Mouse (Mus musculus) frontal cortex, adult (tissue): ENCODE data around the gene Tbc1d9.
A peak's percentile ranks its signal among the peaks of the same experiment; 100 is the strongest.

Experiments
- ATAC-seq: cut with Nextera tagmentation; 2 replicates; pipeline ENCODE4 v1.9.2; 2017; ENCODE audit warnings: mild to moderate bottlenecking, moderate library complexity, mixed read lengths; ENCODE audit not compliant: low TSS enrichment

Tbc1d9 gene

GRCm38 (mm10) chr8:83178228-83178742 lies 13.1 kb downstream of the Tbc1d9 start:
- ATAC-seq = no peak

DNA sequence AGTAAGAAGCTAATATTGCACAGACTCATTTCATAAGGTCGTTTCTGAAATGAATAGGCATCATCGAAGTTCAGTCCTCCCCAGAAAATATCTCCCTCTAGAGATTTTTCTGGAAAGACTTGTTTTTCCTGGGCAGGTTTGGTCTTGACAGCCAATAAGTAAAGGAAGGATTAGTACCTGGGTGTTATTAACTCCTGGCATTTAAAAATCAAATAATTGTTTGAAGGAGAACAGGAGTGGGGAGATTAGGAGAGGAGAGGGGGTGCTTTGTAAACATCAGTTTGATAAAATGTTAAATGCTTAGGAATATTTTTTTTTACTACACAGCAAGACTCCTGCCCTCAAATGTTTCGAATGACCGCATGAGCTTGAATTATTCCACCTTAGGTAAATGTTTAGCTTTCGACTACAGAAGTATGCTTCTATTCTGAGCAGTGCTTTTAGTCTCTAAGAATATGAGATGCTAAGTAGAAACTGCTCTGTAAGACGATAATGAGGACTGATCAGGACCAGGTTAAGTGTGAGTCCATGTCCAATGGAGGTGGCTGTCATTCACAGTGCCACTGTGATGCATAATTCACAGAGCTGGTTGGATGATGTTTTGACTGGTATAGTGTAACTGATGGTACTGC lies 16.8 kb downstream of the Tbc1d9 start:
- no peak for ATAC-seq

DNA sequence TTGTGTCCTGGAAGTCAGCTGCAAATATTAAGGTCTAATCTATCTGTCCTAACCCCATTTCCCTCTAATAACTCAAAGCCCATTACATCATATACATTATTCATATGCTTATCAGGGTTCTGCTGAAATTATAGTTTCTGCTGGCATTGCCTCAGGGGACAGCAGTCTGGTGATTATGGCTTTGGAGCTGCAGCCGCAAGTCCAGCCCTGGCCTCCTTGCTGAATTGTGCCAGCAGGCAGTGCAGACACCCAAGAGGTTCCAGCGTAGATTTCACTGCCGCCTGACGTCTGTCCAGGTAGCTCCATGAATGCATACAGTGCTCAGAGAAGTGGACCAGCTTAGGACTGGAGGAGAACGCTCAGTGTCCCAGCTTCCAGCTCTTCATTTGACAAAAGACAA lies 17.6 kb downstream of the Tbc1d9 start:
- no peak for ATAC-seq

DNA sequence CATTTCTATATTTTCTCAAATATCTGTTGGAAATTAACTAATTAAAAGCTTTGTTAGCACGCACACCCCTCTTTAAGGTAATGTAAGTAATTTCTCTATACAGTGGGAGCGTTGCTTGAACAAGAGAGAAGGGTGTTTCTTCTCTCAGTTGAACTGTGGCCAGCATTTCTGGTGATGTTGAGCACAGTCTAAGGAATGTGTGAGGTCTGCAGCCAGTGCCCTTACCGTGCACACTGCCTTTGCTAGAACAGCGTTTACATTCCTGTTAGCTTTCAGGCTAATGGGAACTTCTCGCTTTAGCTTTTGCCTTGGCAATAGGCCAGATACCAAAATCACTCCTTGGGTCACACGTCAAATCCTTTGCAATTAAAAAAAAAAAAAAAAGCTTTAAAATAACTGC lies 21.2 kb downstream of the Tbc1d9 start:
- ATAC-seq = no peak

GRCm38 (mm10) chr8:83187363-83187962 lies 22.3 kb downstream of the Tbc1d9 start:
- peak; percentile 25 for ATAC-seq

DNA sequence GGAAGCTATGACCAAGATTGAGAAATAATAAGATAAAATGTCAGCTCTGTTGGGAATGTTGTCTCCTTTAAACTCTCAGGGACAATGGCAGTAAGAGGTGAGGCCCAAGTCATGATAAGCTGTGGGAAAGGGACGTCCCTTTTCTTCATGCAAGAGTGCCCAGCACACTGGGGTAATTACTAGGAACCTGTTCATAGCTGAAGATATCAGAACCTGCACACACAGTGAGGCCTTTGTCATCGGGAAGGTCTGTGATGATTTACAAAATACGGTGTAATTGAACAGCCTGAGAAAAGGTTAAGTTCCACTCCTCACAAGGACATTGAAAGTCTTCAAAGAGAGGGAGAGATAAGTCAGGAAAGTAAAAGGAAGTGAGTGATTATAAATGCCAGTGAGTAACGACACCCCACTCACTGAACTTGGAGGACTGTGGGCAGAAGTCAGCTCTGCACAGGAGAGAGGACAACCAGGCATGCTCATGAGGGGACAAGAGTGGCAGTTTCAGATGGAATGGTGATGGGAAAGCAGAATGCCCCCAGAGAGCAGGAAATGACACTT lies 24.5 kb downstream of the Tbc1d9 start:
- no peak for ATAC-seq

- peak; percentile 52 for ATAC-seq
Measured at GRCm38 (mm10) chr8:83196088-83196487, 30.9 kb downstream of the Tbc1d9 start.

- ATAC-seq = no peak
Measured at GRCm38 (mm10) chr8:83199715-83200114, 34.6 kb downstream of the Tbc1d9 start.

DNA sequence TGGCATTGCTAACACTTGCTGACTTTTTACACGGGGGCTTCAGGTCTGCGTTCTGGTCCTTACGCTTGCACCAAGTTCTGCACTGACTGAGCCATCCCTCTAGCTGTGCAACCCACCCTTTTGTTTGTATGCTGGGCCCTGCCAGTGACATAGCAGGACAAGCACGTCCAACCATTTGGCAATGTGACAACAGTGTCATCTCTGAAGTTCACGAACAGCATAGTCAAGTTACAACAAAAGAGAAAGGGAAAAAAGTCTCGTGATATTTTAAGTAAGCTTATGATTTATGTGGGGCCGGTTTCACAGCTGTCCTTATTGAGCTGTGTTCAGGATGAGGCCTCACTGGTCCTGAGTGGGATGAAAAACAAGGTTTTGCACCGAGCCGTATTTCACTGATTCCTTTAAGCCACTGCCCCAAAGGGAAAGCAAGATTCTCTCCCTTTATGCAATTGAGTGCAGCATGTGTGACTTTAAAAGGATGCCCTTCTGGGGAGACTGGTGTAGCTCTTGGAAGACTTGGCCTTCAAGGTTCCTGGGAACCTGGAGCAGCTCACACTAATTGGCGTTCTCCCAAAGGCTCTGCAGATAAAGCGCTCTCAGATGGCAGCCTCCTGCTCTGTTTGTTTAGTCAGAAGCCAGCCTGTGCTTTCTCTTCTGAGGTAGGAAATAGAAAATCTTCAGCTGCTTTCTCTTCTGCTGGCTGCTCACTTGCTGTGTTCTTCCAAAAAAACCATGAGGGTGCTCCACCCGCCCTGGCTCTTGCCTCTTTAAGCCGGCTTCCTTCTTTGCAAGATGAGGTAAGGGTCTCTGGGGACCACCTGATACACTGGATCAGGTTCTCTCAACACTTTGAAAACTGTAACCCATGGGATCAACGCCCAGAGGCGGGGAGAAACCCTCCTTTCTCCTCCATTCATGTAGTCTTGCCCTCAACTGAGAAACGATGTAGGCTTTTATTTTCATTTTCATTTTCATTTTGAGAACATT lies 35.3 kb downstream of the Tbc1d9 start:
- ATAC-seq = peak; percentile 79

GRCm38 (mm10) chr8:83202946-83203345 lies 37.8 kb downstream of the Tbc1d9 start:
- ATAC-seq = no peak

DNA sequence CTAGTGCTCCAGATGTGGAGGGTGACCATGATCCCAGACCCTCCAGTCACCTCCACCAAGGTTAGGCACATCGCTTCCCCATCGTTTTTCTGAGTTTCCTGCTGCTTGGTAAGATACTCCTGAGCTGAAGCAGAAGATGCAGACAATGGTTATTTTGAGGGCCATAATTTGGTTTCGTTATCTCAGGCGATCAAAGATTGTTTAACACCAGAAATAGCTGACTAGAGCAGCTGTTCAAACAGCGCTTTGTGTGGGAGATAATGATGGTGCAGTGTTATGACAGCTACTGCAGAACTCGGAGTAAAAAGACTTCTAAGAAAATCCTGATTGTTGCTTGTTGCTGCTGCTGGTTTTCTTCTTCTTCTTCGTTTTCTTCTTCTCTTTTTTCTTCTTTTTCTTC lies 40.8 kb downstream of the Tbc1d9 start:
- ATAC-seq = peak; percentile 84

- ATAC-seq = no peak
Measured at GRCm38 (mm10) chr8:83209581-83209980, 44.4 kb downstream of the Tbc1d9 start.

- no peak for ATAC-seq
Measured at GRCm38 (mm10) chr8:83210676-83211075, 45.5 kb downstream of the Tbc1d9 start.

DNA sequence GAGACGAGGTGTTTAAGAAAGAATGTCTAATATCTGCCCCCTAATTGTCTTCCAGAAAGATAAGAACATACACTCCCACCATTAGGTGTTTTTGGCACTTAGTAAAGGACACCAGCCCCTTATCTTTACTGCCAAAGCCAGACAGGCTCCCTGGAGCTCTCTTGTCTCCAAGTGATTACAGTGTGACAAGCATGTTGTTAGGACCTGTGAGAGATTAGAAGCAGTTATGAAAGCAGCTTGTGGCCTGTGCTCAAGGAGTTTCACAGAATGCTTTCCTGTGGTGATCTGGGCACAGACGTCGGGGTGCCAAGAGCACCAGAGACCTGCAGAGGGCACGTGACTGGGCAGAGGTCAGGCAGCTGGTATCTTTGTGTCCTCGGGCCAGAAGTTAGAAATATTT lies 49.9 kb downstream of the Tbc1d9 start:
- no peak for ATAC-seq

- ATAC-seq = no peak
Measured at GRCm38 (mm10) chr8:83216520-83216919, 51.4 kb downstream of the Tbc1d9 start.

- ATAC-seq = no peak
Measured at GRCm38 (mm10) chr8:83217196-83217595, 52.0 kb downstream of the Tbc1d9 start.

GRCm38 (mm10) chr8:83217891-83218290 lies 52.7 kb downstream of the Tbc1d9 start:
- no peak for ATAC-seq

- ATAC-seq = peak; percentile 66
Measured at GRCm38 (mm10) chr8:83219392-83219791, 54.2 kb downstream of the Tbc1d9 start.

DNA sequence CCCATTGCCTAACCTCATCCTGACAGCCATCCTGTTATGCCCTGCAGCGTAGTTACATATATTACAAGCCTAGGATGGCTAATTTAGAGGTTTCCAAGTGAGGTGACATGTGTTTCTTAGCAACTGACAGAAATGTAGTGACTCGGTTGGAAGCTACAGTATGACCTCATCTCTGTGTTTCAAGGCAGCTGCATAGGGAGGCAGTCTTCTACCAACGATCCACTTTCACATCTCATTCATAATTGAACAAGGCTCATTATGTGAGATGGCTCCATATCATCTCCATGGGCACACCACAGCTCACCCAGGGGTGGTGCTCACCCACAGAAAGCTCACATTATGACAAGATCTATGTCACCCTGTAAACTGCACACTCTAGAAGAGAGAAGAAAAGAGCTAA lies 55.6 kb downstream of the Tbc1d9 start:
- ATAC-seq = peak; percentile 67

DNA sequence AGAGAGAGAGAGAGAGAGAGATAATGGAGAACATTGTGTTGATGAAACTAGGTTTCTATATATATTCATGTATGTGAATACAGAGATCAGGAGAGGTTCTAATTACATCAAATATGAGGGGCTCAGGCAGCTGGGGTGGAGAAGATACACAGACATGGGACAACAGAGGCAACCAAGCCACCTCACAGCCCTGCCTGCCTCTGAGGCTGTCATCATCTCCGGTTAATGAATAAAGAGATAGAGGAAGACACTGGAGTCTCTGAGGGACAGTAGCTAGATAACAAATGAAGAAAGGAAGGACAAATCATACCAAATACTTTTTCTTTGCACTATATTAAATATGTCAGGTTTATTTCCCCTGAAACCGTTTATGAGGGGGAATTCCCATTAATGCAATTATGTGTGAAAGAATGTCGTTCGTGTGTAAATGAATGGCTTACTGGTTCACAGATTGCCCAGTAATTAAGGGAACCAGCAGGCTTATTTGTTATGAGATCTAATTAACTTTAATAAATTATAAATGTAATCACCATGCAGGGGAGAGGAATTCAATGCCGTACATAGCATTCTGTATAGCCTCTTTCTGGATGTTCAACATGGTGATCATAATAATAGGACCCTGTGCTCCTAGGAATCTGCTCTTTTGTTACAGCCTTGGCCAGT lies 59.7 kb downstream of the Tbc1d9 start:
- ATAC-seq = no peak

DNA sequence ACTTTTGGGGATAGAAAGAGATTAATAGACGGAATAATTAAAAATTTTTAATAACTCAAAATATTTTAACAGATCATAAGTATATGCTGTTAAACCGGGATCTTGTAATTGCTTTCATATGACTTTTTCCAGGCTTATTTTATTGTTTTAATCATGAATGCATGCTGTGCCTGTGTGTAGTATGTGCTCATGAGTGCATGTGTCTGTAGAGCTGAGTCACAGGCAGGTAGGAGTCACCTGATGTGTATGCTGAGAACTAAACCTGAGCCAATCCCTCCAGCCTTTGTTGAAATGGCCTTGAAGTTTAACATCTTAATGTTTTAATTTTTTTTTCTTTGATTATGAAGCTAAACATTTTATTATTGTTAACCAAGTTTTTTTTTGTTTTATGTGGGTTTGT lies 60.4 kb downstream of the Tbc1d9 start:
- no peak for ATAC-seq

GRCm38 (mm10) chr8:83227336-83227735 lies 62.2 kb downstream of the Tbc1d9 start:
- no peak for ATAC-seq
